Mouse (Mus musculus) limb, embryonic 14.5 days (tissue): ENCODE data around the gene Lrriq3. TPM values are rescaled to one million over a fixed set of nuclear protein-coding genes. Genes with fewer than 3 reads are reported as not detected.

Source experiments
- ATAC-seq: fragments of 200-750 bp; cut with Nextera tagmentation; 2 replicates; pipeline ENCODE4 v1.8.0; 2017; ENCODE audit warnings: low read depth, moderate number of reproducible peaks, moderate TSS enrichment; ENCODE audit not compliant: low FRiP score
- DNase-seq: peaks from one replicate; pipeline ENCODE4 v3.0.0-alpha.2; 2015; ENCODE audit warnings: low spot score
- H3K27ac ChIP-seq: fragments of 300-500 bp; sonication (generic); replicated peaks from 2 replicates; pipeline ENCODE4 v1.5.1; 2014; ENCODE audit warnings: low read depth, mild to moderate bottlenecking, low read length, moderate library complexity, mixed read lengths
- H3K27me3 ChIP-seq: fragments of 300-500 bp; sonication (generic); 2 replicates; pipeline ENCODE4 v1.6.1; 2014; ENCODE audit warnings: low read length, mixed read lengths; ENCODE audit not compliant: control insufficient read depth, insufficient read depth
- H3K36me3 ChIP-seq: fragments of 300-500 bp; sonication (generic); 2 replicates; pipeline ENCODE4 v1.6.1; 2014; ENCODE audit warnings: mild to moderate bottlenecking, low read length, moderate library complexity, mixed read lengths; ENCODE audit not compliant: control insufficient read depth, insufficient read depth
- H3K4me1 ChIP-seq: fragments of 300-500 bp; sonication (generic); 2 replicates; pipeline ENCODE4 v1.6.1; 2014; ENCODE audit warnings: antibody characterized with exemption, low read length, mixed read lengths; ENCODE audit not compliant: control insufficient read depth, insufficient read depth
- H3K4me2 ChIP-seq: fragments of 300-500 bp; sonication (generic); replicated peaks from 2 replicates; pipeline ENCODE4 v1.6.1; 2014; ENCODE audit warnings: low read depth, mild to moderate bottlenecking, low read length, moderate library complexity; ENCODE audit not compliant: severe bottlenecking
- H3K4me3 ChIP-seq: fragments of 300-500 bp; sonication (generic); replicated peaks from 2 replicates; pipeline ENCODE4 v1.5.1; 2014; ENCODE audit warnings: low read length
- H3K9ac ChIP-seq: fragments of 300-500 bp; sonication (generic); 2 replicates; pipeline ENCODE4 v1.6.1; 2014; ENCODE audit warnings: mild to moderate bottlenecking, low read depth, low read length, moderate library complexity; ENCODE audit not compliant: severe bottlenecking
- H3K9me3 ChIP-seq: fragments of 300-500 bp; sonication (generic); 2 replicates; pipeline ENCODE4 v1.6.1; 2016; ENCODE audit warnings: low read length; ENCODE audit not compliant: control insufficient read depth
- POLR2A ChIP-seq: fragments of 200-500 bp; IDR thresholded peaks from 2 replicates; pipeline ENCODE4 v1.8.0; 2012; ENCODE audit warnings: inconsistent platforms, mild to moderate bottlenecking, moderate library complexity, borderline replicate concordance; ENCODE audit not compliant: insufficient read depth, insufficient read length; ENCODE audit errors: extremely low read depth
- WGBS: fragments of 180-500 bp; shearing (Covaris S2); extraction: QIAGEN DNeasy Blood & Tissue Kit; methylation state at CpG from one replicate; pipeline ENCODE4 v1.1.7; 2014; 5-methylcytosine and 5-hydroxymethylcytosine counted together
- polyA plus RNA-seq, 2 experiments: library from polyadenylated mRNA; depleted of rRNA in 1 of 2; stranded (reverse) in 1 of 2; unstranded in 1 of 2; fragments of >200 nt; fragmentation: Nextera tagmentation in 1 of 2; extraction: Ambion mirVana in 1 of 2; gene quantifications; 2 replicates each; pipeline versions ENCODE4 v1.2.1 to v1.2.3; 2012 to 2014

The Lrriq3 gene
- polyA plus RNA-seq, 2 experiments: 0.69 to 0.82 TPM

DNA sequence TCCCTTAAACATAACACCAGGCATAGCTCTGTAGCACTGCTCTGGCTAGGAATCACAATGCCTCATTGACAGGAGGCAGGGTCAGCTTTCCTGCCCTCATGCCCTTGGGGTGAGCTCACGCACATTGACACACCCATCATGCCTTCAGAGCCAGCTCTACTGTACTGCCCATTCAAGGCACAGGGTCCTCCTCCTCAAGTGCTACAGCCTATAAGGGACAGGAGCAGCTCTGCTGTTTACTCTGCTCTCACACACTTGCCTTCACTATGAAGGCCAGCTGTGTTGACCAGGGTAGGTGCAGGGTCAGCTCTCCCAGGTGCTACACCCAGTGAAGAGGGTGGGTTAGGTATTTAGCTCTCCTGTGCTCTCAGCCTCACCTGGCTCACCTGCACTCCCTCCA is 12.7 kb downstream of the Lrriq3 start:
- 71% methylated on average over 1 of the region's 1 CpGs for WGBS
- ATAC-seq (no peak), DNase-seq (no peak)
- H3K27ac ChIP-seq: no peak overlapping the region
- no peaks in the 10 kb centered on the region for H3K36me3 ChIP-seq
- H3K4me3 ChIP-seq: no peak overlapping the region
- H3K9ac ChIP-seq: no peak overlapping the region
- H3K4me2 ChIP-seq: no peak overlapping the region
- no peaks in the 10 kb centered on the region for H3K9me3 ChIP-seq
- H3K27me3 ChIP-seq: no peaks in the 10 kb centered on the region
- no peak for TF ChIP-seq POLR2A
- no peaks in the 10 kb centered on the region for H3K4me1 ChIP-seq

DNA sequence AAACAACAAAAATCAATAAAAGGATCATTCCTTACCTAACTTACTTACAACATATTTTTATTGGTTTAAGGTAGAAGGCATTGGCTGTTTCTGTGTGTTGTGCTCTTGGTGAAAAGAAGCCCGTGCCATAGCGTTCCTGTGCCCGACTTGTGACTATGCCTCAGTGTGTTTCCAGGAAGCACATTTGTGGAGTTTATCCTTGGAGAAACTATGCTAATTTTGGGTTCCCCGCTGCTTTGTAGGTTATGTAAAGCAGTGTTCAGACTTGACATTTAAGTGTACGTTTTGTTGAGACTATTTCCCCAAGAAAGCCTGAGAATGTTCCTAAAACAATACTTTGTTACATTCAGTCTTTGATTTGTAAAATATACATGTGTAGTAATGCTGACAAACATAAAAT is 44.5 kb downstream of the Lrriq3 start:
- Histone ChIP-seq H3K9me3 (no peaks in the 10 kb centered on the region), H3K4me2 (no peak overlapping the region), H3K4me1 (no peaks in the 10 kb centered on the region), H3K4me3 (no peak overlapping the region), H3K27me3 (no peaks in the 10 kb centered on the region), H3K36me3 (no peaks in the 10 kb centered on the region), H3K27ac (no peak overlapping the region), H3K9ac (no peak overlapping the region)
- DNase-seq (no peak), ATAC-seq (no peak)
- TF ChIP-seq POLR2A: no peak
- WGBS: 82% methylated on average over 5 of the region's 5 CpGs

DNA sequence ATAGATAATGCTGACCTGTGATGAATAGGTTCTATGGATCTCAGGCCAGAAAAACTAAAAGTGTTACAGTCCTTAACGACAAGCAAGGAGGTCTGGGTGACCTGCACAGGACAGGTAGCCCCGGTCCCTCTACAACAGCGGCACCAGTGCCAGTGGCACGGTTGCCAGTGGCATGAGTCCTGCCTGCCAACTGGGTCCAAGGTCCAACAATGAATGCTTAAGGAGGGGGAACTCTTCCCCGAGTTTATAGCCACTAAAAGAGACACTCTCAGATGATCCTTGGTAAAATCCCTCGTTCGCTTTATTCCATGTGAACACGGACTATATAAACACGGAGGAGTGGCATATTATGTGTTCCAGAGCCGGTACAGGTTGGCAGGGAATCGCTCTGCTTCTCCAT is 47.8 kb downstream of the Lrriq3 start:
- WGBS: 87% methylated on average over 11 of the region's 11 CpGs

DNA sequence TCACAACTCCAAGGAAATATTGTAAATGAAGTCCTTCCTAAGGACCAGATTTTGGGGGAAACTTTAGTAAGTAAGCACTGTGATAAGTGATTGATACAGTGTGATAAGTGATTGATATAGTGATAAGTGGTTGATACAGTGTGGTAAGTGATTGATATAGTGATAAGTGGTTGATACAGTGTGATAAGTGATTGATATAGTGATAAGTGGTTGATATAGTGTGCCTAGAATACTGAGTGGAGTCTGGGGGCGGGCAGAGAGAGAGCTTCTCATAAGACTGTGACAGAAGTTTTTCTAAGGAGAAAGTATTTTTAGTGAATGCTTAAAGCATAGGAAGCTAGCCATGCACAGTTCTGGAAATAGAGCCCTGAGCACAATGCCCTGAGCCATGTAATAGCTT is 51.1 kb downstream of the Lrriq3 start:
- H3K4me2 ChIP-seq: no peak overlapping the region
- H3K4me1 ChIP-seq: no peaks in the 10 kb centered on the region
- no peak overlapping the region for H3K9ac ChIP-seq
- no peak overlapping the region for H3K27ac ChIP-seq
- H3K27me3 ChIP-seq: no peaks in the 10 kb centered on the region
- DNase-seq (no peak), ATAC-seq (no peak)
- H3K36me3 ChIP-seq: no peaks in the 10 kb centered on the region
- 74% methylated on average over 1 of the region's 1 CpGs for WGBS
- H3K9me3 ChIP-seq: no peaks in the 10 kb centered on the region
- H3K4me3 ChIP-seq: no peak overlapping the region
- no peak for TF ChIP-seq POLR2A

More for the DNA sequence above, 47.8 kb downstream of the Lrriq3 start:
- TF ChIP-seq POLR2A: no peak
- DNase-seq: no peak
- H3K9me3 ChIP-seq: no peaks in the 10 kb centered on the region
- no peak overlapping the region for H3K9ac ChIP-seq
- H3K27me3 ChIP-seq: no peaks in the 10 kb centered on the region
- H3K27ac ChIP-seq: no peak overlapping the region
- ATAC-seq: no peak
- H3K4me3 ChIP-seq: no peak overlapping the region
- no peaks in the 10 kb centered on the region for H3K4me1 ChIP-seq
- no peaks in the 10 kb centered on the region for H3K36me3 ChIP-seq
- H3K4me2 ChIP-seq: no peak overlapping the region

DNA sequence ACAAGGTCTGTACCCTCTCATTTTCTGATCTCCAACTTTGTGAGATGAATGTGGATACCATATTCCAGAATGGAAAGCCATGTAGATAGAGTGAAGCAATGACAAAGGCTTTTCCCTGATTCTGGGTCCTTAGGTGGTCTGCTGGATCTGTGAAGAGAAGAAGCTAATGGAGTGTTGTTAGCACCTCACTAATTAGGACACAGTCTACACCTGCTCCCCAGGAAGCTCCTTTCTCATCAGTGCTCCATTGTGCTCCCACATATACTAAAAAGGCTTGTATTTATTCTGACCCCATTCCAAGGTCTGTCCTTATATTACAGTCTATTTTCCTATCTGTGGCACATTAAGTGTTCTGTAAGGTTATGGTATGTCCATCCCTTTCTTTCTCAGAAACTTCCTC is 68.6 kb downstream of the Lrriq3 start:
- Histone ChIP-seq H3K4me2 (no peak overlapping the region), H3K27ac (no peak overlapping the region)

DNA sequence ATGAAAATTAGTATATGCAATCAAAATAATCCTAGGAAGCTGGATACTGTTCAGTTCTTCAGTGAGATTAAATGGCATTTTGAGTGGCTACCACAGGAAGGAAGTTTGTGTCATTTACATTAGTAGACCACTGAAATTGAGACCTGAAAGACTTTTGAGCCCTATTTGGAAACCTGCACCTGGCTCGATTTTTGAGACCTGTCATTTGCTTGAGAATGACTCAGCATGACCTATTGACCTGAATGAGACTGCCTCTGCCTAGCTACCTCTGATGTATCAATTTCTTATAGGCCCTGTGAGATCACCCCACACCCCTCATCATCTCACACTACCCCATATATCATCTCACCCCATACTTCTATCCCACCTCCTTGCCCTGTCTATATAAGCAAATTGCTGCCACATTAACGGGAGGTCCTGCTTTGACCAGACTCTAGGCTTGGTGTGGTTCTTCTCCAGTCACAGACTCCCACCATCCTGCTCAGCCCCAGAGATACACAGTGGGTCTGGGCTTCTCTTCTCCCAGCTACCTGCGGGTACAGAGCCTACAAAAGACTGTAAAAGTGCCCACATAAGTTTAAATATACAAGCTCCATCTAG is 87.2 kb downstream of the Lrriq3 start:
- no peak overlapping the region for H3K9ac ChIP-seq
- H3K27ac ChIP-seq: no peak overlapping the region
- H3K4me2 ChIP-seq: no peak overlapping the region
- H3K36me3 ChIP-seq: no peaks in the 10 kb centered on the region
- no peak for ATAC-seq
- H3K27me3 ChIP-seq: no peaks in the 10 kb centered on the region
- H3K9me3 ChIP-seq: no peaks in the 10 kb centered on the region
- H3K4me1 ChIP-seq: no peaks in the 10 kb centered on the region
- 67% methylated on average over 3 of the region's 3 CpGs for whole genome bisulfite sequencing
- DNase-seq: no peak
- no peak for TF ChIP-seq POLR2A
- H3K4me3 ChIP-seq: no peak overlapping the region

More for the DNA sequence above, 68.6 kb downstream of the Lrriq3 start:
- no peaks in the 10 kb centered on the region for H3K9me3 ChIP-seq
- ATAC-seq (no peak), DNase-seq (no peak)
- TF ChIP-seq POLR2A: no peak
- no peaks in the 10 kb centered on the region for H3K36me3 ChIP-seq
- H3K4me3 ChIP-seq: no peak overlapping the region
- no peaks in the 10 kb centered on the region for H3K4me1 ChIP-seq
- H3K9ac ChIP-seq: no peak overlapping the region
- H3K27me3 ChIP-seq: no peaks in the 10 kb centered on the region
